Mouse (Mus musculus): ENCODE data around the gene Casr.

Casr gene

GRCm38 (mm10) chr16:36561386-36562338 is at the start of gene Casr:
Casr (minus strand) TSS chr16:36562141.
- DNase-seq (ENCODE audit: low spot score in 2 of 2): no peak

GRCm38 (mm10) chr16:36602632-36603031 is 40.7 kb upstream of the Casr start:
- DNase-seq (ENCODE audit: low spot score in 2 of 2): no peak

- no peak for DNase-seq (ENCODE audit: low spot score in 2 of 2)
These were observed 36.3 kb upstream of the Casr start for GRCm38 (mm10) chr16:36598265-36598664.

GRCm38 (mm10) chr16:36596671-36597410 is 34.9 kb upstream of the Casr start:
- no peak for DNase-seq (ENCODE audit: low spot score in 2 of 2)

- no peak for DNase-seq (ENCODE audit: low spot score in 2 of 2)
These were observed 28.0 kb upstream of the Casr start for GRCm38 (mm10) chr16:36589898-36590297.

GRCm38 (mm10) chr16:36587971-36588370 is 26.0 kb upstream of the Casr start:
- no peak for DNase-seq (ENCODE audit: low spot score in 2 of 2)

- DNase-seq (ENCODE audit: low spot score in 2 of 2): no peak
These were observed 20.1 kb upstream of the Casr start for GRCm38 (mm10) chr16:36582073-36582472.

GRCm38 (mm10) chr16:36571942-36572341 is 10.0 kb upstream of the Casr start:
- DNase-seq (ENCODE audit: low spot score in 2 of 2): peak in 1 of 2 experiments; percentile 2

GRCm38 (mm10) chr16:36559573-36559972 is 2.4 kb downstream of the Casr start:
- no peak for DNase-seq (ENCODE audit: low spot score in 2 of 2)

- DNase-seq (ENCODE audit: low spot score in 2 of 2): no peak
These were observed 6.2 kb downstream of the Casr start for GRCm38 (mm10) chr16:36555672-36556165.

- DNase-seq (ENCODE audit: low spot score in 2 of 2): no peak
These were observed 8.3 kb downstream of the Casr start for GRCm38 (mm10) chr16:36553624-36554023.

- DNase-seq (ENCODE audit: low spot score in 2 of 2): no peak
These were observed 16.6 kb downstream of the Casr start for GRCm38 (mm10) chr16:36545333-36545732.

- no peak for DNase-seq (ENCODE audit: low spot score in 2 of 2)
These were observed 18.9 kb downstream of the Casr start for GRCm38 (mm10) chr16:36543091-36543490.

GRCm38 (mm10) chr16:36540834-36541233 is 21.1 kb downstream of the Casr start:
- no peak for DNase-seq (ENCODE audit: low spot score in 2 of 2)

GRCm38 (mm10) chr16:36532981-36533687 is 28.8 kb downstream of the Casr start:
- no peak for DNase-seq (ENCODE audit: low spot score in 2 of 2)

- no peak for DNase-seq (ENCODE audit: low spot score in 2 of 2)
These were observed 29.9 kb downstream of the Casr start for GRCm38 (mm10) chr16:36532046-36532445.

GRCm38 (mm10) chr16:36531630-36532029 is 30.3 kb downstream of the Casr start:
- no peak for DNase-seq (ENCODE audit: low spot score in 2 of 2)

- peak in 1 of 2 experiments; percentile 6 for DNase-seq (ENCODE audit: low spot score in 2 of 2)
These were observed 31.1 kb downstream of the Casr start for GRCm38 (mm10) chr16:36530566-36531552.

GRCm38 (mm10) chr16:36528822-36529221 is 33.1 kb downstream of the Casr start:
- DNase-seq (ENCODE audit: low spot score in 2 of 2): no peak

- no peak for DNase-seq (ENCODE audit: low spot score in 2 of 2)
These were observed 35.2 kb downstream of the Casr start for GRCm38 (mm10) chr16:36526596-36527282.
